Mouse (Mus musculus) layer of hippocampus, adult 9-10 months (tissue): ENCODE measurements at regions not wholly inside any gene's neighbourhood (a gene's known extent, or its start where the extent isn't known, plus 50 kb on each side); places are given as distances from the start of the nearest gene placed in this dataset.
A peak's percentile ranks its signal among the peaks of the same experiment; 100 is the strongest.

ENCODE experiments used
- DNase-seq: peaks from one replicate; pipeline ENCODE4 v3.0.0; 2022; ENCODE audit warnings: low spot score

DNA sequence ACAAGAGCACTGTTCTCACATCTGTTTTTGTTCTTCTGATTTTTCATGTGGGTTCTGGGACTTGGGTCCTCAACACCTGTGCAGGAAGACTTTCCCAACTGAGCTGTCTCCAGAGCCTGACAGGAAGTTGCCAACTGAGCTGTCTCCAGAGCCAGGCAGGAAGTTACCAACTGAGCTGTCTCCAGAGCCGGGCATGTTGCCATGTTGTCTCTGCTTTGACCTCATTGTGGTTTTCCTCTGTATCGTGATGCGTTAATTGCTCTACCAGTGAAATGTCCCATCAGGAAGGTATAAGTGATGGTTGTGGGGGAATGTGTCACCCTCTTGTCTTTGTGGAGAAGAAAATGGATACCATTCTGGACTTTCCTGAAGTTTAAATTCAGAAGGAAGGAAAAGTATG lies 54.4 kb upstream of the Olfm4 start:
- DNase-seq = no peak

DNA sequence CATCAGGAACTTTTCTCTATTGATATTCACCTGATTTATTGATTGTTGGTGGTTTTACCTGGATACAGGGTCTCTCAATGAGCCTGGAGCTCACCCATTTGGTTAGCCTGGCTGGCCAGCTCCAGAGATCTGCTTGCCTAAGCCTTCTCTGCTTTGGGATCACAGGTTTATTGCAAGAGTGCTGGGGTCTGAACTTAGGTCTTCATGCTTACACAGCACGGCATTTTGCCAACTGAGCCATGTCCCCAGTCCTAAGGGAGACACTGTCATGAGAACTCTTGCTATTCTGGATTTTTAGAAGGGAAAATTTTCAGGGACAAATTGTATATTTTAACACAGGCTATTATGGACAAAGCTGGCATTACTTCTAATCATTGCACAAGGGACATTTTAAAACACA lies 56.7 kb upstream of the Olfm4 start:
- no peak for DNase-seq

DNA sequence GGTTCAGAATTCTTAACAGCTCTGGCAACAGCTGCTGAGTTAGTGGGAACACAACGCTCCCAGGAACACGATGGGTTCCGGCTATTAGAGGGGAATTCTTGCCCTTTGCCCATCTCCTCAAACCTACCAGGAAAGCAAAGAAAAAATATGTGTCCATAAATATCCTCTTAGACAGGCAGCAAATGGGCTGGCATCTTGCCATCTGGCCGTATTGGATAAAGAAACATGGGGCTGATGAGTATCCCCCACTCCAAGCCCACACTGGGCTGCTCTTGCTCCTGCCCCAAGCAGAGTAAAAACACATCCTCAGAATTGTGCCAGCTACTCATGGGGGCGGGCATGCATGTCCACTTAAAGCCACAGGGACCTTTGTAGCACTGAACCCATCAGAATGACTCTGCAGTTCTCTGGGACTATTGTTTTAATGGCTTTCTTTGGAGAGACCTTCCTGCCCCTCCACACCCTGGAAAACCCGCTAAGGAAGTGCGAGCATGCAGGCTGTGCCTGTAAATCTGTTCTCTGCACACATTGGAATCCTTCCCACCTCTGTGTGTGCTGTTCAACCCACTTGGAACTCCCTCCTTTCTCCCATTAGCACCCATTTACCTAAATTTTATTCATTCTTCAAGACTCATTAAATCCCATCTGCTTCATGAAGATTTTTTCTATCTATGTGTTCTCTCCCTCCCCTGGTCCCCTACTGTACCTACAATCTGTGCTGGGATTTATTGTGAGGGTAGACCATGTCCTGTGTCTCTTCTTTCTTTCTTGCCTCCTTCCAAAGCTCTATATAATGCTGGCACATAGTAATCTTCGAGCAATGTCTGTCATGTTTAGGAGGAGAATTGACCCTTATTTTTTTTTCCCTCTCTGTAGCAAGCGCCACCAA lies 66.7 kb upstream of the Olfm4 start:
- DNase-seq = no peak

DNA sequence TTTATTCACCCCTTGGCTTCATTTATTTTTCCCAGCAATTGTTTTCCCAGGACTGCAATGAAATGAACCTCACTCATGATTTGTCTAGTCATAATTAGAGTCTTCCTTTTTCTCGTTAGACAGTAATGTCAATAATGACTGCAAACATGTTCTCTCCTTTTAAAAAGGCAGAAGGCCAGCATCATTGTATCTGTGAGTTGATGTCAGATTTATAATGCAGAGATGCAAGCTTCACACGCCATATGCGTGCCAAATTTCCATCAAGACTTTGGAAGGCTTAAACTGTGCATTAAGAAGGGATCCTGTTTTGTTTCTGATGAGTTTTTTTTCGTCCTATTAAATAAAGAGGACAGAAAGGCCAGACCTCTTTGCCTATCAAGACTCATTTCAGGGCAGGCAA lies 68.9 kb upstream of the Olfm4 start:
- DNase-seq = no peak

DNA sequence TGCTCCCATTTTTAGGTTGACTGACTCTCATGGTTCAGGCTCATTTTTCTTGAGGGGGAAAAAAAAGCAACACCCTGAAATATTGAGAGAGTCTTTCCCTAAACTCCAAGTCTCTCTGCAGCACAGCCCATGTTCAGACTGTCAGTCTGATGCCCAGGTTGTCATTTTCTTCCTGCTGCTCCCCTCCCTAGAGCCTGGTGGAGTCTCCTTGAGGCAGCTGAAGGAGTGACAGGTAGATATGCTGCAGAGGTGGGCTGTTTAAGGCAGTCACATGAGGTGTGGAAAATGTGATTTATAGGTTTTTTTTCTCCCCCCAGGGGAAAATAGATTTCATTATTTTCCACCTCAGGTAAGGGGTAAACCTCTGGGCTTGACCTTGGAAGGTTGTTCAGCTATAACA lies 70.6 kb upstream of the Olfm4 start:
- DNase-seq = no peak

DNA sequence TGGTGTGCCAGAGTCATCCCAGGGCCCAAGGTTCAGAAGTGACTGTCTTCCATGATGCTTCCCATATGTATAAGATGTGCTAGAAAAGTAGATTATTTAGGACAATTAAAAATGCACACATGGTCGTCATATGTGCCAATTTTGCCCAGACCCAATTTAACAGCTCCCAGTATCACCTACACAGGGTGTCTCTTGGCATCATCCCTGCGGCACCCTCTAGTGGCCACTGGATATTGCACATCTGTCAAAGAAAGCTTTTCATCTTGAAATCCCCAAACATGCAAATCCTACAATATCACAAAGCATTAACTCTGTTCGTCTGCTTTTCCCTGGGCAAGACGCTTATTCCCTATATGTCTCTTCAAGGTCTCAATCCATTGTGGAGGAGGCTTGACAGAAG lies 71.3 kb upstream of the Olfm4 start:
- DNase-seq = peak; percentile 38

DNA sequence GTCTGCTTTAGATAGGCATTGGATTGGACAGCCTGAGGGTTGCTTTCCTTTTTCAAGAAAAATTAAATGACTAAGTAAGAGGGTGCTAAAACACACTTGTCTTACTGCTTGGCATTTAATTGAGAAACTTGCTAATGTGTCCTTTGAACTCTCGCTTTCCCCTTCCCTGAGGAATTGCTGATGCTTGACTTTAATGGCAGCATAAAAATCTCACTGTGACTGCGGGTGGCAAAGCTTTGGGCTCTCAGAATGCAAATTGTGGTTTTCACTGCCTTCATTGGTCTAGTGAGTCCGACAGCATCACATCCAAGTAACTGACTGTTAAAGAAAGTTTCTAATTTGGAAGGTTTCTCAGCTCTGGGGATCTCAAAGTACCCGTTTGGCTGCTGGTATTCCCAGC lies 76.1 kb upstream of the Olfm4 start:
- no peak for DNase-seq

DNA sequence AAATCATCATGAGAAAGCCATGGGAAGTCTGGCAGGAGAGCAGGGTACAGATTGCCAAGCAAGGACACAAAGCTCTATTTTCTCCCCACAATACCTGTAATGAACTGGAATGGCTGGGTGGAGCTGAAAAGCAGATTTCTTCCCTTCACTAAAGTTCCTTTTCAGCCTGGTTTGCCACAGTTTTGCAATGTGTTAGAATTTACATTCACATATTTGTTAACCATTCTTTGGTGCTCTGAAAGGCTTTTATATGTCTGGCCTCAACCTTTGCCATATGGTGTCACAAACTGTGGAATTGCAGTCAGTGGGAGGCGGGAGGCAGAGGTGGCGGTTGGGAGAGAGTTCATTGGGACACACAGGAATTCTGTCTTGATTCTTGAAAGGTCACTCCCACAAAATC lies 78.3 kb upstream of the Olfm4 start:
- DNase-seq = no peak

DNA sequence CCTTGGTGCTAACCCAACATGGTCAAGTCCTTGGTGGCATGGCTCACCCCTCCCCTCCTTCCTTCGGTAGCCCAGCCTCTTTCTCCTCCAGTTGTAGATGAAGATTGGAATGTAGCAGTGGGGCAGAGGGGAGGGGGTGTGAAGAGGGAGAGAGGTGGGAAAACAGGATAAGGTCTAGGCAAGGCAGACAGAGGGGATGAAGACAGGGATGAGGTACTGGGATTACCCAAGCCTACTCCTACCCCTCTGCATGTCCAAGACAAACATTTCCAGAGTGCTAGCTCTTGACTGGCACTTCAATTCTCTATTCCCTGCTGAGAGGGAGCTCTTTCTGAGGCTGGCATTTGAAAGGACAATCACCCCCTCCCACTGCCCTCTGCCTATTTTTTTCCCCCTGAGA lies 81.5 kb upstream of the Olfm4 start:
- no peak for DNase-seq

DNA sequence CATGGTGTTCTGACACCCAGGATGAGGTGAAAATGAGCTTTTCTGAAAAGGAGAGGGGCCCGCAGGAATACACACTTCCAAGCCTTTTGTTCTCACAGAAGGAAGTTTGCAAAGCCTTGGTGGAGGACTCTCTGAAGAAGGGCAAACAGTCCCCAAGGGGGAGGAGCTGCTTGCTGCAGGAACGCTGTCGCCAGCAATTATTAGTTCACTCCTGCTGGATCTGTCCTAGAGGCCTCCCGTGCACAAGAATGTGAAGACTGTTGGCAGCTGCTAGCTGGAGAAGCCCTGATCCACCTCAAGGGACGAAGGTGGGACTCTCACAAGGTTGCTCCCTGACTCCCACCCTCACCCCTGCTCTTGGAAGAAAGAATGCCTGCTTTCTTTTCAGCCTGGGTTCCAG lies 85.6 kb upstream of the Olfm4 start:
- no peak for DNase-seq

DNA sequence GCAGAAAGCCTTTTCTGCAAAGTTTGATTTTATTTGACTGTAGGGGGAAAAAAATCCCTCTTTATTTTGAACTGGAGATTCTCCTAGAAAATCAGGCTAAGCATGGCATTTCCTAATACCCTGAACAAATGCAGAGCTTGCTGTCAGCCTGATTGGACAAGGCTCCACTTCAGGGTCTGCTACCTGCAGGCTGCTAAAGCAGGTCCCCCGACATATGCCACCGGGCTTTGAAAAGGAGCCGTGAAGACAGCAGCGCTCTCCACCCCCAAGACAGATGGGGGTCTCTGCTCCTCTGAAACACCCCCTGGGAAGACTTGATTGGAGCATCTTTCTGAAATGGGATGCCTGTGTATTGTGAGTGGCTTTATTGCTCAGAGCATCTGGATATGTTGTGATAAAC lies 90.6 kb upstream of the Olfm4 start:
- DNase-seq = no peak

DNA sequence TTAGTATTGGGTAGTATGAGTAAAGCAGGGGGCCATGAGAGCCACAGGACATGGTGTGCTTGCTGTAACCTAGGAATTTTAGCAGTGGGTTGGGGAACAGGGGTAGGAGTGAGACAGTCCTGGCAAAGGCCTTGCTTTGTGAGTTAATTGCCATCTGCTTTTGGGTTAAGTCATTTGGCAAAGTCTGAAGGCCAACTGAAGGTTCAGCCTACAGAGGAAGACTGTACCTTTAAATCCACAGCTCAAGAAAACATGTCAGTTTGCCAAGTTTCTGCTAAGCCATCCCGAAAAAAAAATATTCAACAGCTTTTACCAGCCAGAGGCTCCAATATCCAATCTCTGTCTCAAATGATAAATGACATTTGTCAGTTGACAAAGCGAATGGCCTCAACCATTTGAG lies 93.2 kb upstream of the Olfm4 start:
- peak; percentile 25 for DNase-seq

DNA sequence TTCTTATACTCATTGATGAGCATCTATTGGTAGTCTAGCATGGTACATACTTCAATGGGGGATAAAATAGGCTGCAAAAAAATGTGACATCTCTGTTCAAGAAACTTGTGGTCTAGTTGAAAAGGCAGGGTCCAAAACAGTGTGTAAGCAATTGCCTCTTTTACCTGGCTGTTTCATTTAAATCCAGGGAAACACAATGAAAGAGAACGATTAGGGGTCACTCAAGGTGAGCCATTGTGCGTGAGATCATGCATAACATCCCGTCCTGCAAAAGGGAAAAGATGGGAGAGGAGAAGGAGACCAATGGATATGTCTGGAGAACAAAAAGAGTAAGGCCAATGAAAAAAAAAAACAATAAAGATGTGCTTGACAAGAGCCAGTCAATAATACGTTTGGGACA lies 93.6 kb upstream of the Olfm4 start:
- no peak for DNase-seq

DNA sequence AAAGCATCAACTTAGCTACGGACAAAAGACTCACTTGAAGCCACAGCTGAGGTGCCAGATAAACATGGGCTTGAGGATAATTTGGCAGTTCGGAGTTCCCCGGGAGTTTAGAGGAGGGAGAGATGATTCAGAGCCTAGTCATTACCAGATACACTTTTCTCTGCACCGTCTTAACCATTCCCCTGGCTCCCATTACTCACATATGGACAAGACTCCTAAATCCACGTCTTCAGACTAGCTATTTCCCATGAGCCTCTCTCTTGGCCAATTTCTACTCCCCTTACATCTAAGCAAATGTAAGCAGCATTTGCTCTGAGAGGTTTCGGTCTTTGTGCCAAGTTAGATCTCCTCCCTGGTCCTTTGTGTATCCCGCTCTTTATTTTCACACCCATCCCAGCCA lies 100.4 kb upstream of the Olfm4 start:
- no peak for DNase-seq

DNA sequence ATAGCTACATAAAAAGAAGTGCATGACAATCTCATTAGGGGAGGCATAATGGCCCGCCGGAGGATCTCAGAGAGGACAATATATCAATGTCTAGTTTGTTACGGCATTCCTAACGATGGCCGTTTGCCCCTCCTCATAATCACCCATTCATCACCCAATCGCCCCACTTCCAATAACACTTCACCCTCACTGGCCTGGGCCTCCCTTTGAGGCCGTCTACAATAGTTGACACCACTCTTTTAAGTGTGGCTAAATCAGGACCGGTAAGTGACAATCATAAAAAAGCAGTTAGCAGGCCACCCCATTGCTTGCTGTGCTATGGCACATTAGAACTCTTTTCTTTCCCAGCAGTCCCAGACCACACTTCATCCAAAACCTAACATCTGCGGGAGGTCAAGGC lies 102.2 kb upstream of the Olfm4 start:
- DNase-seq = no peak

DNA sequence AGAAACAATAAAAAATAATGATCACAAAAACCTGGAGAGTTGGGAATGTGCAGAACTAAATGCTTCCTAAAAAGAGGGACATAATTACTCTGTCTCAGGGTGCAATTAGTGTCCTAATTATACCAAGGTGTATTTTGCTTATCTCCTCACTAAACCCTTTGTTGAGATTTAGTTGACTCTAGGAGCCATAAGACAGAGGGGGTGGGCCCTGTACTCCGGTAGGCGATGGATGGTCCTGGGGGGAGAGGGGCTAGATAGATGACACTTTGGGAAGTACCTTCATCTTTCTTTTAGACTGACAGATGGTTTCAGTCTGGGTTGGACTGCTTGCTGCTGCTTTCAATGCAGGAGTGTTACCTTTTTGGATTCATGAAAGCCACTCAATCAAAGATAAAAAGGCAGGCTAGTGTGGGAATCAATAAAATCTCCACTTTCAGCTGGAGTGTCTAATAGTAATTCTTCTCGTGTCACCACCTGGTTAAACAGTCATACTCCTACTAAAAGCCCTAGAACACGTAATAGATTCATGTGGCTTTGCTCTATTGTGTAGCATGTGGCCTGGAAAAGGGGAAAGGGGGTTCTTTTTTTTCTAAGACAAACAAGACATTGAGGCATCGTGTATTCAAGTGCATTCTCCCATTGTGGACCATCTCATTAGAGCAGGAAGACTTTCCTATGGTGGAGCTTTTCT lies 103.7 kb upstream of the Olfm4 start:
- no peak for DNase-seq

DNA sequence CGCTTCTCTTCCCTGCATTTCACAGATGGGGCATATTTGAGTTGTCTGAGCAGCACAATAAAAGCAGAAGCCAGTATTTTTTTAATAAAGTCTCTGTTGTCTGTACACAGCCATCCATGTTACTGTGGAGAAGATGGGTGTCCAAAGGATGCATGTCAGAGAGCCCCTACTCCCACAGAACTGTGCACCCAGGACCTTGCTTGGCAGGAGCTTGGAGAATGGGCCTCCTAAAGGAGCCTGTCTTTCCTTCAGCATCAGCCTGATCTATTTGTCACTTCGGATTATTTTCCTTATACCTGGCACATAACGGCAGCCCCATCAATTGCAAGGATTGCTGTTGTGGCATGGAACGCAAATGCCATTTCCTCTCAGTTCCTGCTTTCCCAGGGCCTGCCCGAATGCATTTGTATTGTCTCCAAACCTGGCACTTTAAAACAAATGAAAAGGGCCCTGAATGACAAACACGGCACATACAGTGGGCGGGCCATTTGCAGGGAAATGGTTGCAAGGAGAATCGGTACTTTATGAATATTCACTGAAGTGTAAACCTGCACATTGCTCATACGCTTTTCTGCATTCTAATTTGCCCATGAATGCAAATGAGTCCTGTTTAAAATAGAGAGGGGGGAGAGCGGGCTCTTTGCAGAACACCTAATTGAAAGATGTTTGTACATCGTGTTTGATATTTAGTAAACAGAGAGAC lies 104.4 kb upstream of the Olfm4 start:
- DNase-seq = no peak

DNA sequence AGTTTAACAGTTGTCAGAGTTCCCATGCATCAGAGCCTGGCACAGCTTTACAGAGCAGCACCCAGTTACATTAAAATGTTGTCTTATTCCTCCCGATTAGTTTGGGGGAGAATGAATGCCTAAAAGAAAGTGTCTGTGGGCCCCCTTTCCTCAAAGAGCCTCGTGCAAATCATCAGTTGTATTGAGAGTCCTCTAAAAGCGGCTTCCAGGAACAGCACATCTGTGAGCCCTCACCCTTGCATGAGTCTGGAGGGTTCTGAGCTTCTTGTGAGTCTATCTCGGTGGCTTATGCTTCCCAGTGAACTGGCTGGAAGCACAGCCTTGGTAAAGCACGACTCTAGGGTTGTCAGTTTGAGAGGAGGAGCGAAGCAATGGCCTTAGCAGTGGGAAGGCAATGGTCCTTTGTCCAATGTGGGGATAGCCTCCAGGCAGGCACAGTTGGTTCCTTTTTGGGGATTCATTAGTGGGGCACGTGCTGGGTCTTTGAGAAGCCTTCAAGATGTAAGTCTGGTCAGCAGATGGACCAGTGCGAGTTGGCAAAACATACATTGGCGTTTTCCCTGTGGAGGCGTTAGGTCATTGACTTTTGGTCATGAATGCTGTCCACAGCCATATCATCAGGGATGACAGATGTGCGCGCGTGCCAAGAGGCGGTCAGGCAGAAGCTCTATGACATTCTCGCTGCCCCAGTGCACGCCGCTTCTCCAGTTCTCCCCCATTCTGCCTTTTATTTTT lies 105.4 kb upstream of the Olfm4 start:
- no peak for DNase-seq

DNA sequence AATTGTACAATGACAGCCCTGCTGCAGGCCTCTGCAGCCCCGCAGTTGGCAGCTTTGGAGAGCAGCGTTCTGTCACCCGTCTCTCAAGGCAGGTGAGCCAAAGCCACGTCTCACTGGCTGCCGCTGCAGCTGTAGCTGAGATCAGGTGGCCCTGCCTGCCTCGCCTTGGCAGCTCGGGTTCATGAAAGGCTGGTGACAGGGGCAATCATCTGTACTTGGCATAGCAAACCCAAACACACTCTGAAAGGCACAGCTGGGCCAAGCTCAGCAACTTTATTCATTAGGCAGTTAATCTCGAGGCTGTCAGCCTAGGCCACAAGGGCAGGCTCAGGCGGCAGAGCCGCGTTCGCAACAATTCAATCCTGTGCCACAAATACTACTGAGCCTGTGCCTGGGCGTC lies 102.0 kb upstream of the Pcdh8 start:
- no peak for DNase-seq

DNA sequence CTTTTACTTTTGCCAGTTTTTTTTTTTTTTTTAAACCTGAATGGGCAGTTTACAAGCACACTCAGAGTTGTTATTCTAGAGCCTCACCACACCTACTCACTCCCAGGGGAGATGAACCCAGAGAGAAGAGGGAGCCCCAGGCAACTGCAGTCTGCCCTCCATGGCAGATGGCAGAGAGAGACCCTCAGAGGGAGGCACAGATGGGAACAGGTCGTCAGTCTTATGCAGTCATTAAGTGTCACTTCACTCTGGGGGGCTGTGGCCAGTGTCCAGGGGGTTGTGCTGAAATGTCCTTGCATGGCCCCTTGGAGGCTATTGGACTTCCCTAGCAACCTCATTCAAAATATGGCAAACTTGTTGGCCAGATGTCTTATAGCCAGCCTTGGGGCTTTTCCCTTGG lies 101.3 kb upstream of the Pcdh8 start:
- DNase-seq = no peak

DNA sequence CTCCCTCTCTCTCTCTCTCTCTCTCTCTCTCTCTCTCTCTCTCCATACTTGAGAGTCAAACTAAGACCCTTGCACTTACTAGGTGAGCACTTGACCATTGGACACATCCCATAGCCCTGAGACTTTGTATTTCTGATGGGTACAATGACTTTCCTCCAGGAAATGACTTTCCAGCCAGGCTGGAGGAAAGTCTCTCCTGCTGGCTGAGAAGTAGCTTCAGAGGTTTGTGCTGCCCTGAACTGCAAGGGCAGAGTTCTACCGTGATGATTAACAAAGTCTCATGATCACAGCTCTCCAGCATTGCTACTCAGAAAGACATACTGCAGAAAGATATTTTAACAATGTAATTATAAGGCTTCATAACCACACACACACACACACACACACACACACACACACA lies 98.2 kb upstream of the Pcdh8 start:
- no peak for DNase-seq

DNA sequence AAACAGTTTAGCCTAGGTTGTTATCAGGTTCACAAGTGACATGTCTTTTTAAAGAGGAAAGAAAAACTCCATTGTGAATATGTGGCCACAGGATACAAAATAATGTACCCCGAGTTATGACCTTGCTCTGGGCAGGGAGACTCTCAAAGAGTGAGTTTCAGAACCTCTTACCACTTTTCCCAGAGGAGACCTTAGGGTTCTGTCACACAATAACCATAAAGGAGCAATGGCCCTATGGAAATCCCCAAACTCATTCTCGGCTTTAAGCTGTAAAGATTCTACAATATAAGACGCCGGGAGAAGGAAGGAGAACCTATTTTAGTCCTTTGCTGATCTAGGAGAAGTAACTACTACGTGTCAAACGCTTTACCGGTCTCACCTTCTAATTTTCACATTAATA lies 85.1 kb upstream of the Pcdh8 start:
- DNase-seq = no peak

DNA sequence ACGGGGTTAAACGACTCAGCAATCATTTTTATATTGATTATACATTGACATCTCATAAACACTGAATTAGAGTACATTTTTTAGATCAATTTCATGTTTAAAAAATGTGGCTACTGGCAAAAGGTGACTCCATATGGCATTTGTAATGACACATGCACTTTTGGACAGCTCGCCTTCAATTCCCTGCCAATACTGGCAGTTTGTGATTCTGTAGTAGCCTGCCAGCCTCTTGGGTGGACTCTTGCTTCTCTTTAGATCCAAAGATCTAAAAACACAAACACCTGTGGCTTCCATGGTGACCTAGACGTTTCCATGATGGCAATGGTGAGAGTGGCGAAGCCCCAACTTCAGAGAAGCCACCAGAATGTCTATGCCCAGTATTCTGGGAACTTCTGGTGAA lies 83.1 kb upstream of the Pcdh8 start:
- no peak for DNase-seq
